ENCODE assay signal across 17 mouse cellular contexts in the genomic region with DNA sequence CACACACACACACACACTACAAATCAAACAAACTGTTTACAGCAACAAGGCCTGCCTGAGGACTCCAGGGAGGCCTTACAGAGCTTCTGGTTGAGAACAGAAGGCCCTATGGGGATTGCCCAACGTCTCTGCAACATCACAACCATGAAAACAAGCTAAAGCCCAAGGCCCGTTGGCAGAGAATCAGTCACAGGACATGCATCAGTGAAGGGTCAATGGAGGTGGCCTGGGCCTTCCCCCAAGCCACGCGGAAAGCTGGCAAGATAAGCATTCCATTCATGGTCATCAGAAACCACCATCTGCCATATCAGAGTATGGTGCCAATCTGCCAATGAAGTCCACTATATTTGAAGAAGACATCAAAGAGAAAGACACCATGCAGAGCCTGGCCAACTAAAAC. TPM values are rescaled to one million over a fixed set of nuclear protein-coding genes. Genes with fewer than 3 reads are reported as not detected.
DNase-seq lines count a peak whose midpoint lies in the region; ATAC-seq and TF ChIP-seq lines count a peak whose summit lies in the region.
"Had no signal": no experiment of that assay in that cellular context is flagged by ENCODE, and none has a peak within 500 bp of the region (broad histone marks: within the 10 kb centered on the region; RNA-seq: fewer than 3 reads in every experiment).

No protein-coding gene starts in this region.

- H3K27ac ChIP-seq in liver, adult 2 months (replicated peaks; ENCODE audit: insufficient read depth, low read depth, low read length): no peak overlapping the region
- H3K27ac ChIP-seq in liver, embryonic 11.5 days (ENCODE audit: low read depth, low read length): no peak overlapping the region
- H3K27ac ChIP-seq: limb, embryonic 15.5 days; lung, embryonic 15.5 days had no signal

- no peak for TF ChIP-seq CTCF in liver, adult 2 months (IDR thresholded peaks at IDR 0.05; ENCODE audit: low read depth, low read length)

- H3K79me2 ChIP-seq in liver, adult 2 months (ENCODE audit: control insufficient read depth, insufficient read depth, low read length): no peaks in the 10 kb centered on the region

- H3K27me3 ChIP-seq in liver, adult 2 months (ENCODE audit: control insufficient read depth, insufficient read depth, low read length): no peaks in the 10 kb centered on the region
- H3K27me3 ChIP-seq in liver, embryonic 11.5 days (replicated peaks; ENCODE audit: control insufficient read depth, insufficient read depth, low read length): no peaks in the 10 kb centered on the region
- H3K27me3 ChIP-seq: limb, embryonic 15.5 days; lung, embryonic 15.5 days had no signal

- TF ChIP-seq POLR2A in liver, adult 2 months (IDR thresholded peaks at IDR 0.05; ENCODE audit: extremely low read depth, insufficient read depth, low read length): no peak

- no peak overlapping the region for H3K4me2 ChIP-seq in liver, embryonic 11.5 days
- H3K4me2 ChIP-seq: limb, embryonic 15.5 days; lung, embryonic 15.5 days had no signal

- WGBS in liver, adult 2 months: 17% methylated on average over 4 of the region's 4 CpGs
- 77% methylated on average over 4 of the region's 4 CpGs for WGBS in liver, embryonic 11.5 days

- H3K4me3 ChIP-seq in liver, adult 2 months (ENCODE audit: insufficient read depth, low read depth, low read length): no peak overlapping the region
- H3K4me3 ChIP-seq in liver, embryonic 11.5 days (ENCODE audit: low read depth, low read length): no peak overlapping the region
- H3K4me3 ChIP-seq: limb, embryonic 15.5 days; lung, embryonic 15.5 days had no signal

- no peaks in the 10 kb centered on the region for H3K9me3 ChIP-seq in liver, embryonic 11.5 days (ENCODE audit: control insufficient read depth, low read length)
- H3K9me3 ChIP-seq: limb, embryonic 15.5 days; lung, embryonic 15.5 days had no signal

- peak; percentile 53 for DNase-seq in gastrocnemius, adult 18-20 months (ENCODE audit: low spot score)
- DNase-seq in gastrocnemius, postnatal 4 days (ENCODE audit: low spot score in 2 of 2): no peak
- DNase-seq in liver, adult 2 months (ENCODE audit: extremely low read depth, low read depth, low spot score): peak; percentile 81
- no peak for DNase-seq in liver, embryonic 11.5 days (ENCODE audit: low spot score)
- peak; percentile 37 for DNase-seq in adrenal gland, postnatal 25 days
- peak; percentile 25 to 43 for DNase-seq in cerebellum, postnatal 25 days
- DNase-seq in thymus, postnatal 10 days (ENCODE audit: low spot score in 2 of 2): no peak
- no peak for DNase-seq in right cerebral cortex, adult 18-20 months
- DNase-seq: midbrain, embryonic 14.5 days had no signal

- H3K4me1 ChIP-seq in liver, adult 2 months (ENCODE audit: control insufficient read depth, insufficient read depth, low read length): peaks cover 2% of the 10 kb centered on the region; the same call in 1 of the 2 replicates
- no peaks in the 10 kb centered on the region for H3K4me1 ChIP-seq in liver, embryonic 11.5 days (replicated peaks; ENCODE audit: control insufficient read depth, insufficient read depth, low read length)
- H3K4me1 ChIP-seq: limb, embryonic 15.5 days; lung, embryonic 15.5 days had no signal

- no peaks in the 10 kb centered on the region for H3K36me3 ChIP-seq in liver, adult 2 months (ENCODE audit: control insufficient read depth, insufficient read depth, low read length)
- no peaks in the 10 kb centered on the region for H3K36me3 ChIP-seq in liver, embryonic 11.5 days (ENCODE audit: control insufficient read depth, insufficient read depth, low read length)
- H3K36me3 ChIP-seq: limb, embryonic 15.5 days; lung, embryonic 15.5 days had no signal

- H3K9ac ChIP-seq in liver, adult 2 months (ENCODE audit: low read depth, low read length): no peak overlapping the region
- H3K9ac ChIP-seq in liver, embryonic 11.5 days (ENCODE audit: low read depth, low read length): no peak overlapping the region
- H3K9ac ChIP-seq: limb, embryonic 15.5 days; lung, embryonic 15.5 days had no signal

- no peak for ATAC-seq in liver, embryonic 11.5 days (replicated peaks; ENCODE audit: low FRiP score)
- ATAC-seq: inflammation-experienced regulatory T-cells, adult 6 months had no signal

RNA-seq across cellular contexts. Expression of gene Tbata, which starts 11.1 kb away (rescaled TPM):
- total RNA-seq in gastrocnemius, adult 18-20 months (2021): not detected
- not detected for total RNA-seq in gastrocnemius, postnatal 4 days (2021)
- not detected in 2 replicates for total RNA-seq in liver, adult 2 months (2014; rRNA removed)
- polyA plus RNA-seq in liver, adult 2 months (2012; rRNA removed): not detected in 2 replicates
- not detected in 2 replicates for polyA plus RNA-seq in liver, embryonic 11.5 days (2014; fragmentation: Nextera tagmentation; extraction: Ambion mirVana)
- not detected in 2 replicates for total RNA-seq in adrenal gland, postnatal 25 days (2021)
- total RNA-seq: adrenal gland, adult 18-20 months; megakaryocyte progenitor cell, adult 5-6 weeks had no signal
- polyA plus RNA-seq: C2C12; embryonic facial prominence, embryonic 11.5 days; inflammation-experienced regulatory T-cells, adult 6 months; midbrain, embryonic 14.5 days; stomach, embryonic 14.5 days had no signal

RNA-seq across cellular contexts. Expression of gene Sgpl1, which starts 13.2 kb away (rescaled TPM):
- 1 to 10 TPM; 5.8 to 6.1 TPM for total RNA-seq in gastrocnemius, adult 18-20 months (2021)
- 10 to 100 TPM; 27.8 to 28.7 TPM for total RNA-seq in gastrocnemius, postnatal 4 days (2021)
- total RNA-seq in liver, adult 2 months (2014; rRNA removed): 43.7 and 57.2 TPM in 2 replicates
- 36.3 and 39.9 TPM in 2 replicates for polyA plus RNA-seq in liver, adult 2 months (2012; rRNA removed)
- polyA plus RNA-seq in liver, embryonic 11.5 days (2014; fragmentation: Nextera tagmentation; extraction: Ambion mirVana): 32.0 and 32.1 TPM in 2 replicates
- 77.3 and 82.4 TPM in 2 replicates for total RNA-seq in adrenal gland, postnatal 25 days (2021)

Comparison
In these comparisons a context has a peak if more than half of its experiments do, and no peak if none do; other contexts are left out.
1. DNase-seq: peak in gastrocnemius, adult 18-20 months (single experiment), liver, adult 2 months (single experiment), adrenal gland, postnatal 25 days (single experiment) and cerebellum, postnatal 25 days (2 of 2); none in gastrocnemius, postnatal 4 days (0 of 2), liver, embryonic 11.5 days (single experiment), thymus, postnatal 10 days (0 of 2) and right cerebral cortex, adult 18-20 months (single experiment).